Mouse (Mus musculus) bone marrow, adult 2 months (tissue): Measurements from ENCODE around the gene Lhpp.

Source experiments
- CTCF ChIP-seq: fragments of 200-500 bp; IDR thresholded peaks from 2 replicates; pipeline ENCODE4 v1.5.1; 2011; ENCODE audit warnings: low read length, control low read depth; ENCODE audit not compliant: control insufficient read depth, insufficient read depth
- POLR2A ChIP-seq: fragments of 200-500 bp; IDR thresholded peaks from 2 replicates; pipeline ENCODE4 v1.6.1; 2011; ENCODE audit warnings: low read depth, mild to moderate bottlenecking, control low read depth, low read length, borderline replicate concordance; ENCODE audit not compliant: control insufficient read depth

DNA sequence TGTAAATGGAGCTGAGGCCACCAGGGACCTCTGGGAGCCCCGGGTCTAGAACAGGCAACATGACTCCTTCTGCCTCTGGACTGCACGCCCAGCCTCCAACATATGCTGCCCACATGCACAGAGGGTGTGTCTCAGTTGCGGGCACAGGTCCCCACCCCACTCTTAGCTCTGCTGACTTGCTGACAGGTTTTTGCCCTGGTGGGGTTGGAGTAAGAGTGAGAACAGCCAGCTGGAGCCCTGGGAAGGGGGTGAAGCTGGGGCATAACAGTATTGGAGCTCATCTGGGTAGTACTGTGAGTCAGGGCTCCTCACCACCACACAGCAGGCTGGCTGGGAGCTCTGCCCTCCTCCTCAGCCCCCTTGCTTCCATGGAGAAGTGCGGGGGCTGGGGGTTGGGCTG is 89.7 kb downstream of the Lhpp start:
- no peak for TF ChIP-seq POLR2A
- no peak for TF ChIP-seq CTCF
